Mouse (Mus musculus): ENCODE measurements around the gene D430041D05Rik. TPM values are rescaled to one million over a fixed set of nuclear protein-coding genes. Genes with fewer than 3 reads are reported as not detected.

D430041D05Rik gene
- polyA plus RNA-seq, 1 experiment from 2014 or later = 7.9 TPM

DNA sequence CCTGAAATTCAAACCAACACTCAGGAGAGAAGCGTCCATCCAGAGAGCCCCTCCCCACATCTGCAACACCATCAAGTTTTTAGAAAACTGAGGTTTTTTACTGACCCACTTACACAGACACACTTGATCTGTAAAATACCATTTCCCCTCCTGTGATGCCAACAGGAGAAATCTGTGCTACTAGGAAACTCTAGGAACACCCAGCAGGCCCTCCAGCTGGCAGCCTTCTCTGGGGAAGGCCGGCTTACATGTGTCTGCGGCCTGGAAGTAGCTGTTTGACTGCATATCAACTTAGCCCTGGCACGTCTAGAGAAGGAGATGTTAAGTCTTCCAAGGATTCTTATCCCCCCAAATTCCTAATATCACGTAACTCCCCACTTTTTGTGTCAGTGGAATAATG, 105.1 kb downstream of the D430041D05Rik start:
- no peak overlapping the region for H3K4me3 ChIP-seq (ENCODE audit: low read depth, low read length)
- H3K9ac ChIP-seq (ENCODE audit: low read length) = no peak overlapping the region
- no peak overlapping the region for H3K4me2 ChIP-seq (ENCODE audit: low read length)
- no peak for DNase-seq (ENCODE audit: low spot score)
- H3K4me1 ChIP-seq (ENCODE audit: control insufficient read depth, insufficient read depth, low read length) = no peaks in the 10 kb centered on the region
- no peaks in the 10 kb centered on the region for H3K9me3 ChIP-seq (replicated peaks; ENCODE audit: control insufficient read depth, low read length)
- no peak overlapping the region for H3K27ac ChIP-seq (ENCODE audit: low read depth, low read length)
- 86% methylated on average over 5 of the region's 5 CpGs for WGBS
- ATAC-seq = no peak
- H3K27me3 ChIP-seq (replicated peaks; ENCODE audit: control insufficient read depth, insufficient read depth, low read length) = no peaks in the 10 kb centered on the region
- no peaks in the 10 kb centered on the region for H3K36me3 ChIP-seq (ENCODE audit: control insufficient read depth, insufficient read depth, low read length)

DNA sequence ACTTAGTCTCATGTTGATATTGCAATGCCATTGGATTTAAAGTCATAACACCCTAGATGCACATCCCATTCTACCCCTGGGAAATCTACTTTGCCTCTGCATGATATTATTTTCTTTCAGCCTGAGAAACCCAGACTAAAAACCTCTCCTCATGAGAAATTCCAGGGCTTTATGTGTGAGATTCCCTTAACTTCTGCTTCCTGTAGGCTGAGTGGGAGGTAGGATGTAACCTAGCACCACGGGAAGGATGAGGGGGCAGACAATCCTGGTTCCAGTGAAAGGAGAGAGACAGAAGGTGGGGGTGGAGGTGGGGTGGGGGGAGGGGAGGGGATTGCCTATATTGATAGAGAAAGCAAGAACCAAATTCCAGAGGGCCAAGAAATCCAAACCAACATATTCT, 110.9 kb downstream of the D430041D05Rik start:
- Histone ChIP-seq H3K27ac (ENCODE audit: low read depth, low read length) (no peak overlapping the region), H3K27me3 (replicated peaks; ENCODE audit: control insufficient read depth, insufficient read depth, low read length) (no peaks in the 10 kb centered on the region), H3K36me3 (ENCODE audit: control insufficient read depth, insufficient read depth, low read length) (no peaks in the 10 kb centered on the region), H3K4me2 (ENCODE audit: low read length) (no peak overlapping the region), H3K9ac (ENCODE audit: low read length) (no peak overlapping the region), H3K9me3 (replicated peaks; ENCODE audit: control insufficient read depth, low read length) (no peaks in the 10 kb centered on the region), H3K4me1 (ENCODE audit: control insufficient read depth, insufficient read depth, low read length) (no peaks in the 10 kb centered on the region), H3K4me3 (ENCODE audit: low read depth, low read length) (no peak overlapping the region)
- DNase-seq (ENCODE audit: low spot score) (no peak), ATAC-seq (no peak)
- 71% methylated on average over 1 of the region's 1 CpGs for WGBS

DNA sequence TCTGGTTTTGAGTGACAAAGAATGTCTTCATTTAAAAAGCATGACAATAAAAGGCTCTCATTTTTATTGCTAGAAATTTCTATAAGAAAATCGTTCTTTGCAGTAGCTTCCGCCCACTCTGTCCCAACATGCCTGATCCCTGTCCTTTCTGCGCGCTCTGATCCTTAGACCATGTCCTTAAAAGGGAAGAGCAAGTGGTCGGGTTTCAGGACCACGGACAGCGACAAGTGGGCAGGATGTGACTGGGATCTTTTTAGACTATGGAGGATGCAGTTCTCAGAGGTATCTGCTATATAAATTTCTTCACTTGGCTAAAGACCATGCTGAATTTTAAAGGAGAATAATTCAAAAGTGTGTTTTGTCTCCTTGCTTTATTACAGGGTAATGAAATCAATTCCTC, 111.7 kb downstream of the D430041D05Rik start:
- Histone ChIP-seq H3K4me3 (ENCODE audit: low read depth, low read length) (no peak overlapping the region), H3K9ac (ENCODE audit: low read length) (no peak overlapping the region), H3K4me2 (ENCODE audit: low read length) (no peak overlapping the region), H3K27ac (ENCODE audit: low read depth, low read length) (no peak overlapping the region), H3K36me3 (ENCODE audit: control insufficient read depth, insufficient read depth, low read length) (no peaks in the 10 kb centered on the region), H3K4me1 (ENCODE audit: control insufficient read depth, insufficient read depth, low read length) (no peaks in the 10 kb centered on the region), H3K9me3 (replicated peaks; ENCODE audit: control insufficient read depth, low read length) (no peaks in the 10 kb centered on the region), H3K27me3 (replicated peaks; ENCODE audit: control insufficient read depth, insufficient read depth, low read length) (no peaks in the 10 kb centered on the region)
- 25% methylated on average over 7 of the region's 7 CpGs for WGBS
- ATAC-seq = no peak
- DNase-seq (ENCODE audit: low spot score) = peak; percentile 56

GRCm38 (mm10) chr2:104286821-104287220, 124.0 kb downstream of the D430041D05Rik start:
- Histone ChIP-seq H3K27me3 (replicated peaks; ENCODE audit: control insufficient read depth, insufficient read depth, low read length) (no peaks in the 10 kb centered on the region), H3K9me3 (replicated peaks; ENCODE audit: control insufficient read depth, low read length) (no peaks in the 10 kb centered on the region), H3K4me1 (ENCODE audit: control insufficient read depth, insufficient read depth, low read length) (0 out of 2 replicates have a peak, but pooled peaks cover 2% of the 10 kb centered on the region), H3K36me3 (ENCODE audit: control insufficient read depth, insufficient read depth, low read length) (no peaks in the 10 kb centered on the region), H3K4me3 (ENCODE audit: low read depth, low read length) (no peak overlapping the region), H3K9ac (ENCODE audit: low read length) (no peak overlapping the region), H3K27ac (ENCODE audit: low read depth, low read length) (no peak overlapping the region), H3K4me2 (ENCODE audit: low read length) (no peak overlapping the region)
- WGBS = 82% methylated on average over 3 of the region's 3 CpGs
- DNase-seq (ENCODE audit: low spot score) = no peak
- no peak for ATAC-seq

DNA sequence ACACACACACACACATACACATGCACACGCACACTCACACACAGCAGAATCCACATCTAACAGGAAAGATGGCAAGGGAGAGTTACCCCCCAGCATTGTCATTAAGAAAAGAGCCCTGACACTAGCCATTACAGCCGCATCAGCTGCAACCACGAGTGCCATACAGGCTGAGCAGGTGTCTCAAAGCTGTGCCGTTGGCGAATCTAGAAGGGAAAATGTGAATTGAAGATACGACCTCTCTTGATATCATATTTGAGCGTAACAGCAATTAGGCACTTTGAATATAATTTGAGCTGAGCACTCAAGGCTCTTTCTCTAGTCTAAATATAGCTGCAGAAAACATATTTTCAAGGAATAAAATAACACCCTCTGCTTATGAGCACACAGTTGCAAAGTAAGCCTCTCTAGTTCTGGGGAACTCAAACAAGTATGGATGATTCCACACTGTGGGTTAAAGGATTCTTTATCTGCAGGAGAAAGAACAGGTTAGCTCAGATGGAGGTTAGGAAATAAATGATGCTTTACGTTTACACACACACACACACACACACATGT, 127.3 kb downstream of the D430041D05Rik start:
- Histone ChIP-seq H3K9ac (ENCODE audit: low read length) (no peak overlapping the region), H3K4me1 (ENCODE audit: control insufficient read depth, insufficient read depth, low read length) (0 out of 2 replicates have a peak, but pooled peaks cover 2% of the 10 kb centered on the region), H3K27ac (ENCODE audit: low read depth, low read length) (peak overlapping the region; percentile 36; the same call in 1 of the 2 replicates), H3K27me3 (replicated peaks; ENCODE audit: control insufficient read depth, insufficient read depth, low read length) (no peaks in the 10 kb centered on the region), H3K9me3 (replicated peaks; ENCODE audit: control insufficient read depth, low read length) (no peaks in the 10 kb centered on the region), H3K4me2 (ENCODE audit: low read length) (no peak overlapping the region), H3K4me3 (ENCODE audit: low read depth, low read length) (no peak overlapping the region), H3K36me3 (ENCODE audit: control insufficient read depth, insufficient read depth, low read length) (no peaks in the 10 kb centered on the region)
- ATAC-seq (peak; percentile 46; the same call in 1 of the 2 replicates), DNase-seq (ENCODE audit: low spot score) (peak; percentile 38)
- WGBS = 88% methylated on average over 8 of the region's 8 CpGs

DNA sequence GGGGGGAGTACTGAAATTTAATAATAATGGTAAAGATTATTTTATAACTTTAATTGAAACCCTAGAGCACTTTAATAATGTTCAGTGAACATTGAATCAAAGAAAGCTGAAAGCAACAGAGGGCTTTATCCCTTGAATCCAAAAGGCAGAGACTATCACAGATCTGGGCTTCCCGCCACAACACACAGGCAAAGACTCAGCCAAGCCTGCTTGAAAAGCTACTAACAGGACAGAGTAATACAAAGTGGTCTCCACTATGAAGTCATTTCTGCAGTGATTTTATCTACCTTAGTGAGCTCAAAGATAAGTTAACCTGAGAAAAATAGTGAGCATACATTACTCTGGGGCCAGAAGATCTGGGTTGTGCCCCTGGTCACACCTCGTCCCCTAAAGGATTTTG, 128.0 kb downstream of the D430041D05Rik start:
- Histone ChIP-seq H3K4me1 (ENCODE audit: control insufficient read depth, insufficient read depth, low read length) (0 out of 2 replicates have a peak, but pooled peaks cover 2% of the 10 kb centered on the region), H3K27me3 (replicated peaks; ENCODE audit: control insufficient read depth, insufficient read depth, low read length) (no peaks in the 10 kb centered on the region), H3K4me3 (ENCODE audit: low read depth, low read length) (no peak overlapping the region), H3K9ac (ENCODE audit: low read length) (no peak overlapping the region), H3K9me3 (replicated peaks; ENCODE audit: control insufficient read depth, low read length) (no peaks in the 10 kb centered on the region), H3K4me2 (ENCODE audit: low read length) (no peak overlapping the region), H3K36me3 (ENCODE audit: control insufficient read depth, insufficient read depth, low read length) (no peaks in the 10 kb centered on the region), H3K27ac (ENCODE audit: low read depth, low read length) (peak overlapping the region; percentile 36; the same call in 1 of the 2 replicates)
- ATAC-seq (peak; percentile 37; the same call in 1 of the 2 replicates), DNase-seq (ENCODE audit: low spot score) (peak; percentile 52)
- 59% methylated on average over 2 of the region's 2 CpGs for WGBS

DNA sequence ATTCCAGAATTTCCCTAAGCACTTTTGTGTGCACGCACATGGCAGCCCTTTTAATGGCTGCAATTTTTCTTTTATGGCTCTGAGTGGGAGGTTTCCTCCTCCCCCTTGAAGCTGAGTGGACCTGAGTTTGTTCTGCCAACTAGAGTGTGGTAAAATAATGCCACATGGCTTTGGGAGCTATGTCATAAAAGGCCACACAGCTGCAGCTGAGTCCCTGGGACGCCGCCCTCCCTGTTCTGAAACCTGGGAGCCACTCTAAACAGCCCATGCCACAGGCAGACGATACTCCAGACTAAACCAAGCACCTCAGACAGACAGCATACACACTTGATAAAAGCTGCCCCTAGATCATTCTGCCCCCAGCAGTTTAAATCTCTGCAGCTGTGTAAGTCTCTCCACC, 143.8 kb downstream of the D430041D05Rik start:
- Histone ChIP-seq H3K4me3 (ENCODE audit: low read depth, low read length) (no peak overlapping the region), H3K9ac (ENCODE audit: low read length) (no peak overlapping the region), H3K36me3 (ENCODE audit: control insufficient read depth, insufficient read depth, low read length) (no peaks in the 10 kb centered on the region), H3K27me3 (replicated peaks; ENCODE audit: control insufficient read depth, insufficient read depth, low read length) (no peaks in the 10 kb centered on the region), H3K4me1 (ENCODE audit: control insufficient read depth, insufficient read depth, low read length) (no peaks in the 10 kb centered on the region), H3K27ac (ENCODE audit: low read depth, low read length) (no peak overlapping the region), H3K4me2 (ENCODE audit: low read length) (no peak overlapping the region), H3K9me3 (replicated peaks; ENCODE audit: control insufficient read depth, low read length) (no peaks in the 10 kb centered on the region)
- ATAC-seq (no peak), DNase-seq (ENCODE audit: low spot score) (no peak)
- WGBS = 46% methylated on average over 4 of the region's 4 CpGs

- ATAC-seq (no peak), DNase-seq (ENCODE audit: low spot score) (no peak)
- Histone ChIP-seq H3K27ac (ENCODE audit: low read depth, low read length) (no peak overlapping the region), H3K4me2 (ENCODE audit: low read length) (no peak overlapping the region), H3K9ac (ENCODE audit: low read length) (no peak overlapping the region), H3K27me3 (replicated peaks; ENCODE audit: control insufficient read depth, insufficient read depth, low read length) (no peaks in the 10 kb centered on the region), H3K4me1 (ENCODE audit: control insufficient read depth, insufficient read depth, low read length) (no peaks in the 10 kb centered on the region), H3K4me3 (ENCODE audit: low read depth, low read length) (no peak overlapping the region), H3K36me3 (ENCODE audit: control insufficient read depth, insufficient read depth, low read length) (no peaks in the 10 kb centered on the region), H3K9me3 (replicated peaks; ENCODE audit: control insufficient read depth, low read length) (no peaks in the 10 kb centered on the region)
- WGBS = 89% methylated on average over 4 of the region's 4 CpGs
These were observed 149.1 kb downstream of the D430041D05Rik start for GRCm38 (mm10) chr2:104261741-104262067.

DNA sequence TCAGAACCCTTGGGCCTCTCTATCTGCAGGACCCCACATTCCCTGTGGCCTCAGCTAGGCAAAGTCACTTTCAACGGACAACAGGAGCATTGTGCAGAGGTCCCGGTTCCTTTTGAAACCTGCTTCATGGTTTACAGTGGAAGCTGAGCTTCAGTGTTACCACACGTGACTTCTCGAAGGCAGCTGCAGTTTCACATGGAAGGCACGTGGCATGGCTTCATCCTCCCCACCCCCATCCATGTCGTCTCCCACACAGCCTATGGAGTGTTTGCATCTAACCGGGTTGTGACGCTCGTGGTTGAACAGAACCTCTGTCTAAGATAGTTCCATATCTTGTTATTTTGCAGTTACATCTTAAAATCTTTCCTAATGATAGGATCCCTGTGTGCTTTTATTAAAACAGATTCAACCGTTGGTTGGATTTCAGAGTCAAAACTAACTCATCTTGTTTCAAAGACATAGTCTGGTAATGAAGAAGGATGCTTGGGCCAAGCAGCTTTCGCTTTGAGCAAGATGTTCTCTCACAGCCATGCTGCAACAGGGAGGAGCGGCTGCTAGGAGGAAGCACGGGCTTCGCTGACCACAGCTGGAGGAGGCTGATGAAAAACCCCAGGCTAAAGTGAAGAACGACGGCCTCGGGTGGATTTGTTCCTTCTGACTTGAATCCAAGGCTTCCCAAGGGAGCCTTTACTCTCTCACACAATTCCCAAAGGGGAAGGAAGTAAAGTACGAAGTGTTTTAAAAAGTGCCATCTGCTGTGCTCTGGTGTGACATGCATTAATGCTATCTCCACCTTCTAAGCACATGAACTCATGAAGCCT, 149.7 kb downstream of the D430041D05Rik start:
- DNase-seq (ENCODE audit: low spot score) (no peak), ATAC-seq (no peak)
- no peaks in the 10 kb centered on the region for H3K36me3 ChIP-seq (ENCODE audit: control insufficient read depth, insufficient read depth, low read length)
- H3K27ac ChIP-seq (ENCODE audit: low read depth, low read length) = no peak overlapping the region
- H3K4me3 ChIP-seq (ENCODE audit: low read depth, low read length) = no peak overlapping the region
- no peaks in the 10 kb centered on the region for H3K9me3 ChIP-seq (replicated peaks; ENCODE audit: control insufficient read depth, low read length)
- no peaks in the 10 kb centered on the region; the same call in 1 of the 2 replicates for H3K4me1 ChIP-seq (ENCODE audit: control insufficient read depth, insufficient read depth, low read length)
- WGBS = 87% methylated on average over 18 of the region's 18 CpGs
- no peak overlapping the region for H3K9ac ChIP-seq (ENCODE audit: low read length)
- no peak overlapping the region for H3K4me2 ChIP-seq (ENCODE audit: low read length)
- no peaks in the 10 kb centered on the region for H3K27me3 ChIP-seq (replicated peaks; ENCODE audit: control insufficient read depth, insufficient read depth, low read length)

Measured in forebrain, embryonic 14.5 days (tissue).